ENCODE assay signal across 8 mouse cellular contexts in genomic region chr1:82291930-82292712, GRCm38 (mm10). TPM values are rescaled to one million over a fixed set of nuclear protein-coding genes. Genes with fewer than 3 reads are reported as not detected.
DNase-seq lines count a peak whose midpoint lies in the region; ATAC-seq lines count a peak whose summit lies in the region.

No protein-coding gene starts in this region.

- peaks cover 23% of the 10 kb centered on the region for H3K4me1 ChIP-seq in heart, embryonic 16.5 days (ENCODE audit: control insufficient read depth, insufficient read depth, low read length)
- peaks cover 11% of the 10 kb centered on the region for H3K4me1 ChIP-seq in brown adipose tissue, adult 24 weeks (ENCODE audit: control insufficient read depth, insufficient read depth, insufficient read length, low read length)
- peaks cover 52% of the 10 kb centered on the region for H3K4me1 ChIP-seq in hindbrain, embryonic 10.5 days (replicated peaks)
- H3K4me1 ChIP-seq in midbrain, embryonic 10.5 days, result peaks cover 52% of the 10 kb centered on the region

- DNase-seq in heart, adult 8-10 months (ENCODE audit: low spot score), result no peak
- no peak for DNase-seq in hindbrain, embryonic 10.5 days (ENCODE audit: low spot score)
- DNase-seq in midbrain, embryonic 10.5 days (ENCODE audit: low spot score), result no peak
- no peak for DNase-seq in frontal cortex, postnatal 14 days (ENCODE audit: low spot score in 2 of 2)
- DNase-seq in layer of hippocampus, adult 11-12 months (ENCODE audit: low spot score), result no peak
- DNase-seq in thymus, postnatal 25 days, result no peak

- no peaks in the 10 kb centered on the region for H3K36me3 ChIP-seq in heart, embryonic 16.5 days (ENCODE audit: control insufficient read depth, insufficient read depth)
- peaks cover 24% of the 10 kb centered on the region for H3K36me3 ChIP-seq in hindbrain, embryonic 10.5 days
- peaks cover 25% of the 10 kb centered on the region for H3K36me3 ChIP-seq in midbrain, embryonic 10.5 days

- H3K27me3 ChIP-seq in heart, embryonic 16.5 days (ENCODE audit: control insufficient read depth, insufficient read depth, low read length), result no peaks in the 10 kb centered on the region
- H3K27me3 ChIP-seq in hindbrain, embryonic 10.5 days (ENCODE audit: insufficient read depth, poor library complexity, severe bottlenecking), result peaks cover 18% of the 10 kb centered on the region; the same call in 1 of the 2 replicates
- H3K27me3 ChIP-seq in midbrain, embryonic 10.5 days (ENCODE audit: low read depth, poor library complexity, severe bottlenecking), result peaks cover 23% of the 10 kb centered on the region

- H3K4me3 ChIP-seq in heart, embryonic 16.5 days (ENCODE audit: low read length), result peak overlapping the region; percentile 66
- H3K4me3 ChIP-seq in brown adipose tissue, adult 24 weeks (ENCODE audit: insufficient read depth, low read depth, low read length), result peak overlapping the region; percentile 84
- H3K4me3 ChIP-seq in hindbrain, embryonic 10.5 days, result peak overlapping the region; percentile 79
- peak overlapping the region; percentile 81 for H3K4me3 ChIP-seq in midbrain, embryonic 10.5 days

- H3K9me3 ChIP-seq in heart, embryonic 16.5 days (replicated peaks; ENCODE audit: control insufficient read depth, low read length), result no peaks in the 10 kb centered on the region
- H3K9me3 ChIP-seq in hindbrain, embryonic 10.5 days, result peaks cover 15% of the 10 kb centered on the region; the same call in 1 of the 2 replicates
- H3K9me3 ChIP-seq in midbrain, embryonic 10.5 days (replicated peaks), result peaks cover 16% of the 10 kb centered on the region

- H3K4me2 ChIP-seq in heart, embryonic 16.5 days (ENCODE audit: low read depth, low read length), result peak overlapping the region; percentile 79

- ATAC-seq in heart, embryonic 16.5 days (replicated peaks; ENCODE audit: extremely low read depth, insufficient read depth, low FRiP score), result no peak

- WGBS in heart, embryonic 16.5 days, result 1% methylated on average over 23 of the region's 23 CpGs
- 2% methylated on average over 23 of the region's 23 CpGs for WGBS in hindbrain, embryonic 10.5 days
- WGBS in midbrain, embryonic 10.5 days, result 2% methylated on average over 23 of the region's 23 CpGs

- H3K27ac ChIP-seq in heart, embryonic 16.5 days (ENCODE audit: low read length), result peak overlapping the region; percentile 93
- H3K27ac ChIP-seq in brown adipose tissue, adult 24 weeks (replicated peaks; ENCODE audit: low read depth, low read length), result no peak overlapping the region
- peak overlapping the region; percentile 95 for H3K27ac ChIP-seq in hindbrain, embryonic 10.5 days
- H3K27ac ChIP-seq in midbrain, embryonic 10.5 days (replicated peaks), result peak overlapping the region; percentile 96

- H3K9ac ChIP-seq in heart, embryonic 16.5 days (ENCODE audit: low read length), result peak overlapping the region; percentile 90

RNA-seq across cellular contexts. Expression of gene Irs1, which starts 0.9 kb away (rescaled TPM):
- 8.2 and 9.4 TPM in 2 replicates for polyA plus RNA-seq in heart, embryonic 16.5 days (2015; fragmentation: Nextera tagmentation; extraction: Ambion mirVana)
- total RNA-seq in heart, adult 8-10 months (2022), result 10 to 100 TPM; 14.8 to 34.3 (median 24.0) TPM
- 10.1 and 11.7 TPM in 2 replicates for polyA plus RNA-seq in brown adipose tissue, adult 24 weeks (2012; ENCODE audit: insufficient read depth, insufficient read length, missing spikeins)
- polyA plus RNA-seq in hindbrain, embryonic 10.5 days (2016; fragmentation: Nextera tagmentation; extraction: Ambion mirVana), result 8.3 and 9.3 TPM in 2 replicates
- polyA plus RNA-seq in midbrain, embryonic 10.5 days (2016; fragmentation: Nextera tagmentation; extraction: Ambion mirVana), result 7.3 and 8.4 TPM in 2 replicates

RNA-seq across cellular contexts. Expression of gene Rhbdd1, which starts 24.1 kb away (rescaled TPM):
- 8.9 and 10.3 TPM in 2 replicates for polyA plus RNA-seq in heart, embryonic 16.5 days (2015; fragmentation: Nextera tagmentation; extraction: Ambion mirVana)
- total RNA-seq in heart, adult 8-10 months (2022), result 10 to 100 TPM in 3 of 4 experiments, 1 to 10 TPM in 1; 10.0 to 11.3 (median 10.6) TPM
- polyA plus RNA-seq in brown adipose tissue, adult 24 weeks (2012; ENCODE audit: insufficient read depth, insufficient read length, missing spikeins), result 8.2 and 11.5 TPM in 2 replicates
- polyA plus RNA-seq in hindbrain, embryonic 10.5 days (2016; fragmentation: Nextera tagmentation; extraction: Ambion mirVana), result 9.0 and 9.7 TPM in 2 replicates
- 8.8 and 9.9 TPM in 2 replicates for polyA plus RNA-seq in midbrain, embryonic 10.5 days (2016; fragmentation: Nextera tagmentation; extraction: Ambion mirVana)

RNA-seq across cellular contexts. Expression of gene Gm9747, which starts 59.2 kb away (rescaled TPM):
- polyA plus RNA-seq in heart, embryonic 16.5 days (2015; fragmentation: Nextera tagmentation; extraction: Ambion mirVana), result 31.6 and 33.8 TPM in 2 replicates
- not detected for total RNA-seq in heart, adult 8-10 months (2022)
- not detected in 2 replicates for polyA plus RNA-seq in brown adipose tissue, adult 24 weeks (2012; ENCODE audit: insufficient read depth, insufficient read length, missing spikeins)
- 23.3 and 25.1 TPM in 2 replicates for polyA plus RNA-seq in hindbrain, embryonic 10.5 days (2016; fragmentation: Nextera tagmentation; extraction: Ambion mirVana)
- polyA plus RNA-seq in midbrain, embryonic 10.5 days (2016; fragmentation: Nextera tagmentation; extraction: Ambion mirVana), result 21.8 and 22.8 TPM in 2 replicates

Comparison
In these comparisons a context has a peak if more than half of its experiments do, and no peak if none do; other contexts are left out.
1. RNA of gene Gm9747, which starts 59.2 kb away (polyA plus RNA-seq): 31.6 to 33.8 TPM in heart, embryonic 16.5 days, 23.3 to 25.1 TPM in hindbrain, embryonic 10.5 days and 21.8 to 22.8 TPM in midbrain, embryonic 10.5 days; not detected in brown adipose tissue, adult 24 weeks; every median in the first group is over 10 times any median in the second.
2. Peak in every context shown above with its lines, with median percentiles within 50 percentile points of each other: H3K4me3 ChIP-seq.